Mouse (Mus musculus): ENCODE measurements around the gene Wnt8b.

Wnt8b gene

DNA sequence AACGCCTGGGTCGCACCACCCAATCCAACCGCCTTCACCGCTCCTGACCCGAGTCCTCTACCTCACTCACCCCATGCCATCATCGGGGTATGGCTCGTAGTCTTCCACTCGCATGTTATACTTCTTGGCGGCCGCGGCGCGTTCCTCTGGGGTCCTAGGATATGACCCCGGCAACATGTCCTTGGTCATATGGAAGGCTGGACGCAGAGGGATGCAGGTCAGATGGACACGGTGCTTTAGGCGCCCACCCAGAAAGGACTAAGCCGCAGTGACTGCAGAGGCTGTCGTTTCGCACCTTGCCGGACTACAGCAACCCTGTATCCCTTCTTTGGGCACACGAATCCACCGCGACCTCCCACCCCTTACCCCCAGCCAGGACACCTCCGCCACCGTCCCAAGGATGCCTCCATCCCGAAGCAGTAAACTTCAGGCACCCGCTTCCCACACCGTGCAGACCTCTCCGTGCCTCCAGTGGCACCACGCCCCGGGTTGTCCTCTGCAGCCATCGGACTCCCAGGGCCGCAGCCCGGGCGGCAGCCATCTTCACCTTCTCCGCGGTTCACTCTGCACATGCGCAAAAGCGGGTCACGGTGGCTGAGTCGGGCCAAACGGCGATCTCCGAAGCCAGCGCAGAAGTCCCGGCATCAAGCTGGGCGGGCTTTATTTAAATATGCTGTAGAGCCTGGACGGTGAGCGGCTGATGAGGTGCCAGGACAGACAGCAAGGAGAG lies 61.8 kb downstream of the Wnt8b start, which contains the start of gene Ndufb8:
TSS of gene Ndufb8 (minus strand) at position 580 of the 730 bp plus-strand sequence.
- DNase-seq (ENCODE audit: low read depth in 2 of 2, low spot score in 2 of 2), result peak; percentile 89 to 95

GRCm38 (mm10) chr19:44562652-44563206 lies 69.5 kb downstream of the Wnt8b start, which contains the start of gene Hif1an:
Gene Hif1an (plus strand): TSS chr19:44562850.
- peak; percentile 93 to 95 for DNase-seq (ENCODE audit: low read depth in 2 of 2, low spot score in 2 of 2)
